Mouse (Mus musculus) C2C12 (cell line): ENCODE measurements at regions not wholly inside any gene's neighbourhood (a gene's known extent, or its start where the extent isn't known, plus 50 kb on each side); places are given as distances from the start of the nearest gene placed in this dataset.

Source experiments
- H3K27me3 ChIP-seq: one replicate; pipeline ENCODE4 v1.6.1; 2011; ENCODE audit not compliant: control insufficient read depth, insufficient read depth, insufficient read length
- H3K36me3 ChIP-seq: one replicate; pipeline ENCODE4 v1.6.1; 2011; ENCODE audit not compliant: control insufficient read depth, insufficient read depth
- H3K4me3 ChIP-seq: one replicate; pipeline ENCODE4 v1.5.1; 2011; ENCODE audit warnings: mild to moderate bottlenecking, control low read depth; ENCODE audit not compliant: poor library complexity, insufficient read depth, severe bottlenecking
- H3K79me2 ChIP-seq: one replicate; pipeline ENCODE4 v1.6.1; 2011; ENCODE audit not compliant: control insufficient read depth, insufficient read depth
- H3K79me3 ChIP-seq: one replicate; pipeline ENCODE4 v1.6.1; 2011; ENCODE audit warnings: low read depth, control low read depth
- H3ac ChIP-seq: one replicate; pipeline ENCODE3; 2011; ENCODE audit warnings: low read depth; ENCODE audit not compliant: control insufficient read depth, insufficient read length
- CEBPB ChIP-seq: IDR thresholded peaks from one replicate; pipeline ENCODE4 v1.6.1; 2011; ENCODE audit warnings: low read depth, mild to moderate bottlenecking, control low read depth, moderate library complexity
- CTCF ChIP-seq: IDR thresholded peaks from one replicate; pipeline ENCODE4 v1.5.1; 2011; ENCODE audit not compliant: control insufficient read depth, insufficient read depth, insufficient read length
- FOSL1 ChIP-seq: IDR thresholded peaks from one replicate; pipeline ENCODE4 v1.8.0; 2011; ENCODE audit warnings: mild to moderate bottlenecking, low read length; ENCODE audit not compliant: poor library complexity, insufficient read depth, severe bottlenecking
- MAX ChIP-seq: IDR thresholded peaks from one replicate; pipeline ENCODE4 v1.6.1; 2011; ENCODE audit warnings: mild to moderate bottlenecking, control low read depth
- MYOD1 ChIP-seq: IDR thresholded peaks from one replicate; pipeline ENCODE4 v1.6.1; 2011; ENCODE audit warnings: low read depth; ENCODE audit not compliant: control insufficient read depth, insufficient read length
- MYOG ChIP-seq: IDR thresholded peaks from one replicate; pipeline ENCODE4 v1.6.1; 2011; ENCODE audit not compliant: control insufficient read depth, insufficient read length; ENCODE audit errors: extremely low read depth
- USF1 ChIP-seq: IDR thresholded peaks from one replicate; pipeline ENCODE4 v1.6.1; 2011; ENCODE audit warnings: low read depth, mild to moderate bottlenecking, control low read depth, moderate library complexity

DNA sequence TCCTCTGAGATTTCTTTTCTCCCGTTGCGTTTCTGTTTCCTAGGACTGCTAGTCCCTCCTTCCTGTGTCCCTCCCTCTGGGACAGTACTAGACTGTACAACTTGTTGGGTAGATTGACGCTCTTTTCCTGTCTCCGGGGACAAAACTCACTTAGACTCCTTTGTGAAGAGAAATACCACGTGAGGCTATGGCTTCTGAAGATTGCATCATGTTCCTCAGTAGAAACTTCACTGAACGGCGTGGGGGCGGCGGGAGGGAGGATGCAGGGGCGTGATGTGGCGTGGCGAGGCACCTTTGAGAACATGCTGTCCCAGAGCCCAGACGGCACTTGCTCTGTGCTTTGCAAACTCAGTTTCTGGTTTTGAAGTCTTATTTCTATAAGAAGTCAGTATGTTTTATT is 78.5 kb downstream of the Spata18 start:
- TF ChIP-seq FOSL1 (no peak), MYOG (no peak), CTCF (no peak), CEBPB (no peak), USF1 (no peak), MYOD1 (no peak), MAX (no peak)
- no peaks in the 10 kb centered on the region for H3K79me3 ChIP-seq
- H3K36me3 ChIP-seq = no peaks in the 10 kb centered on the region
- no peaks in the 10 kb centered on the region for H3K79me2 ChIP-seq
- no peak overlapping the region for H3K4me3 ChIP-seq
- peaks cover 3% of the 10 kb centered on the region for H3K27me3 ChIP-seq
- H3ac ChIP-seq = no peak overlapping the region

DNA sequence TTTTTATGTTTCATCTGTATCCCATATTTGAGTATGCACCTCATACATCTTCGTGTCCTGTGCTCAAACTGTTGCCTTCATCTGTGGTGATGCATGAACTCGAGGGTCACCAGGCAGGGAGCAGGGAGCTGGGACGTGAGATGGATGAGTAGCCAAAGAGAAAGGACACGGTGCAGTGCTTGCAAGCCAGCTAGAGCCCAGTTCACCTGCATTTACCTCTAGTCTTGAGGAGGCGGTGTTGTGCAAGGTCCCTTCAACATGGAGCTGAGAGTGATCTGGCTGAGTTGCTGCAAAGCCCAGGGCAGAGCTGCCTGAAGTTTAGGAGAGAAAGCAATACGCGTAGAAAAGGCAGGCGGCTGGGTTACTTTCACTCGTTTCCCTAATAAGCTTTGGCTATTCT is 80.2 kb downstream of the Spata18 start:
- H3ac ChIP-seq = no peak overlapping the region
- no peaks in the 10 kb centered on the region for H3K36me3 ChIP-seq
- no peaks in the 10 kb centered on the region for H3K79me3 ChIP-seq
- TF ChIP-seq MYOG = no peak
- TF ChIP-seq FOSL1 = no peak
- TF ChIP-seq USF1 = no peak
- no peak for TF ChIP-seq CTCF
- no peak for TF ChIP-seq MYOD1
- no peak for TF ChIP-seq MAX
- peaks cover 3% of the 10 kb centered on the region for H3K27me3 ChIP-seq
- H3K4me3 ChIP-seq = no peak overlapping the region
- no peaks in the 10 kb centered on the region for H3K79me2 ChIP-seq

DNA sequence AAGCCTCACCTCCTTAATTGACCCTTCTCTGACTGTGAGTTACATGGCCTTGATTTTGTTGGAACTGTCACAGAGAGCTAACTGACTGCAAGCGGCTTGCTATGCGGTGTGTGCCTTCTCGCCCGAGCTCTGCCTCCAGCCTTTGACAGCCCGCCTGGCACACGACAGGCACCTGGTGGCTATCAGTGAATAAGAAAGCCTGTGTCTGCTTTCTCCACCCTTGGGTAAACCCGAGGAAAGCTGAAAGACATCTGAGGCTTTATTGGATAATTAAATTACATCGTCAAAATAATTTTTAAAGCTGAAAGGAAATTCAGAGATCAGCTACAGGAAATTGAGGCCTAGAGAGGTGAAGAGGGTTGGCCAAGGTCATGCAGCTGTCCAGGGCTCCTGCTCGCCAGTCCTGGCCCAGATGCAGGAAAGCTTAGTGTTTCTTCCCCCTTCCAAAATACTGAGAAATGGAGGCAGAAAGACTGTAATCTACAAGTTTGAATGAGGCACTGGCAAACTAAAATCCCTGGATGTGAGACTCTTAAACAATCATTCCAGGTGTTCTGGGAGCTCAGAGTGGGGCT is 80.9 kb downstream of the Spata18 start:
- H3K27me3 ChIP-seq = no peaks in the 10 kb centered on the region
- H3ac ChIP-seq = no peak overlapping the region
- H3K79me2 ChIP-seq = no peaks in the 10 kb centered on the region
- TF ChIP-seq MYOD1 (no peak), MAX (no peak), CEBPB (no peak), CTCF (no peak), USF1 (no peak), FOSL1 (no peak), MYOG (no peak)
- H3K36me3 ChIP-seq = no peaks in the 10 kb centered on the region
- H3K79me3 ChIP-seq = no peaks in the 10 kb centered on the region
- H3K4me3 ChIP-seq = no peak overlapping the region

- H3K79me3 ChIP-seq = no peaks in the 10 kb centered on the region
- H3K36me3 ChIP-seq = no peaks in the 10 kb centered on the region
- TF ChIP-seq CEBPB (no peak), MYOD1 (no peak), FOSL1 (no peak), MAX (no peak), CTCF (no peak)
- no peak overlapping the region for H3K4me3 ChIP-seq
- H3ac ChIP-seq = no peak overlapping the region
- no peaks in the 10 kb centered on the region for H3K79me2 ChIP-seq
- no peaks in the 10 kb centered on the region for H3K27me3 ChIP-seq
Measured at GRCm38 (mm10) chr5:73740766-73741165, 89.6 kb downstream of the Spata18 start.

GRCm38 (mm10) chr5:73741441-73741840 is 90.3 kb downstream of the Spata18 start:
- no peaks in the 10 kb centered on the region for H3K27me3 ChIP-seq
- no peaks in the 10 kb centered on the region for H3K79me2 ChIP-seq
- TF ChIP-seq MYOG = no peak
- TF ChIP-seq MYOD1 = no peak
- no peak for TF ChIP-seq USF1
- no peak for TF ChIP-seq CEBPB
- no peak for TF ChIP-seq MAX
- TF ChIP-seq FOSL1 = no peak
- TF ChIP-seq CTCF = no peak
- no peak overlapping the region for H3ac ChIP-seq
- no peaks in the 10 kb centered on the region for H3K36me3 ChIP-seq
- H3K4me3 ChIP-seq = no peak overlapping the region
- H3K79me3 ChIP-seq = no peaks in the 10 kb centered on the region

DNA sequence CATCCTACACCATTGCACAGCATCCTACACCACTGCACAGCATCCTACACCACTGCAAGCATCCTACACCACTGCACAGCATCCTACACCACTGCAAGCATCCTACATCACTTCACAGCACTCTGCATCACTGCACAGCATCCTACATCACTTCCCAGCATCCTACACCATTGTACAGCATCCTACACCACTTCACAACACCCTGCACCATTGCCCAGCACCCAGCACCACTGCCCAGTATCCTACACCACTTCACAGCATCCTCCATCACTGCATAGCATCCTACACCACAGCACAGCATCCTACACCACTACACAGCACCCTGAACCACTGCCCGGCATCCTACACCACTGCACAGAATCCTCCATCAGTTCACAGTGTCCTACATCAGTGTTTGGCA is 92.8 kb downstream of the Spata18 start:
- H3K4me3 ChIP-seq = no peak overlapping the region

More for the DNA sequence above, 92.8 kb downstream of the Spata18 start:
- no peaks in the 10 kb centered on the region for H3K27me3 ChIP-seq
- TF ChIP-seq MAX (no peak), MYOG (no peak), MYOD1 (no peak), FOSL1 (no peak), CTCF (no peak), CEBPB (no peak), USF1 (no peak)
- H3K36me3 ChIP-seq = no peaks in the 10 kb centered on the region
- H3K79me2 ChIP-seq = no peaks in the 10 kb centered on the region
- H3ac ChIP-seq = no peak overlapping the region
- no peaks in the 10 kb centered on the region for H3K79me3 ChIP-seq
